In the genomic region with DNA sequence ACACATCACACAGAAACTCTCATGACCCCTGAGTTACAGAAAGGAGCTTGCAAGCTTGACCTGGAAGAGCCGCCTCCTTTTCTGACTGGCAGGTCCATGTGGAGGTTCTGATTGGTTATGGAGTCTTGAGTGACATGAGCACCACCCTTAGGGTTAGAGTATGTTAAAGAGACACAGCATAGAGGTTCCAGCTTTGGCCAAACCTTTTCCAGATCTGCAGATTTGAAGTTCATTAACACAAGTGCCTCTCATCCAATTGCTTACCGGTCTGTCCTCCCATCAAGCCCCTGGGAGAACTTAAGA, we compare ENCODE assay signal across 8 mouse cellular contexts. TPM values are rescaled to one million over a fixed set of nuclear protein-coding genes. Genes with fewer than 3 reads are reported as not detected.
DNase-seq lines count a peak whose midpoint lies in the region; ATAC-seq lines count a peak whose summit lies in the region.
"Not testable (repeated sequence)": the region's sequence is repeated elsewhere in the genome, so short reads cannot be mapped to it uniquely, and the experiment has no call there.

Gene Gm14399 (minus strand): TSS at position 20 of the 303 bp plus-strand sequence.

- 15% methylated on average over 1 of the region's 2 CpGs for WGBS in heart, embryonic 12.5 days
- WGBS in intestine, embryonic 16.5 days = 0% methylated on average over 1 of the region's 2 CpGs
- 0% methylated on average over 1 of the region's 2 CpGs for WGBS in liver, embryonic 13.5 days (ENCODE audit: insufficient replicate concordance)
- 0% methylated on average over 1 of the region's 2 CpGs for WGBS in midbrain, embryonic 11.5 days
- WGBS in stomach, embryonic 15.5 days = 0% methylated on average over 1 of the region's 2 CpGs

- H3K27me3 ChIP-seq in erythroblast, embryonic 14.5 days (ENCODE audit: control insufficient read depth); heart, embryonic 12.5 days (replicated peaks); intestine, embryonic 16.5 days (replicated peaks; ENCODE audit: control insufficient read depth, insufficient read depth, low read length); liver, embryonic 13.5 days; midbrain, embryonic 11.5 days (ENCODE audit: control insufficient read depth, insufficient read depth, low read length); stomach, embryonic 15.5 days (replicated peaks): not testable (repeated sequence)

- H3K36me3 ChIP-seq in erythroblast, embryonic 14.5 days (ENCODE audit: control insufficient read depth); heart, embryonic 12.5 days; intestine, embryonic 16.5 days (ENCODE audit: control insufficient read depth, insufficient read depth, low read length); liver, embryonic 13.5 days; midbrain, embryonic 11.5 days (ENCODE audit: control insufficient read depth, insufficient read depth, low read length); stomach, embryonic 15.5 days: not testable (repeated sequence)

- peak within 1 kb of the TSS; percentile 71 for H3K9ac ChIP-seq in heart, embryonic 12.5 days
- peak within 1 kb of the TSS; percentile 56; the same call in 1 of the 2 replicates for H3K9ac ChIP-seq in intestine, embryonic 16.5 days (ENCODE audit: low read depth, low read length)
- peak within 1 kb of the TSS; percentile 47; the same call in 1 of the 2 replicates for H3K9ac ChIP-seq in liver, embryonic 13.5 days
- peak within 1 kb of the TSS; percentile 42; the same call in 1 of the 2 replicates for H3K9ac ChIP-seq in midbrain, embryonic 11.5 days (ENCODE audit: low read length)
- not testable (repeated sequence) for H3K9ac ChIP-seq in stomach, embryonic 15.5 days

- peak within 1 kb of the TSS; percentile 59 for H3K4me2 ChIP-seq in heart, embryonic 12.5 days
- H3K4me2 ChIP-seq in intestine, embryonic 16.5 days (ENCODE audit: low read depth, low read length) = peak within 1 kb of the TSS; percentile 27; the same call in 1 of the 2 replicates
- peak within 1 kb of the TSS; percentile 50 for H3K4me2 ChIP-seq in liver, embryonic 13.5 days
- H3K4me2 ChIP-seq in midbrain, embryonic 11.5 days = peak within 1 kb of the TSS; percentile 32; the same call in 1 of the 2 replicates
- H3K4me2 ChIP-seq in stomach, embryonic 15.5 days = peak within 1 kb of the TSS; percentile 37

- H3K9me3 ChIP-seq in erythroblast, embryonic 14.5 days (ENCODE audit: control insufficient read depth, low read length); heart, embryonic 12.5 days (replicated peaks); intestine, embryonic 16.5 days (ENCODE audit: control insufficient read depth, low read length); liver, embryonic 13.5 days (replicated peaks); midbrain, embryonic 11.5 days (ENCODE audit: control insufficient read depth, low read length); stomach, embryonic 15.5 days: not testable (repeated sequence)

- peak within 1 kb of the TSS; percentile 43 for H3K4me3 ChIP-seq in erythroblast, embryonic 14.5 days (replicated peaks)
- H3K4me3 ChIP-seq in heart, embryonic 12.5 days = peak within 1 kb of the TSS; percentile 59
- H3K4me3 ChIP-seq in intestine, embryonic 16.5 days (ENCODE audit: low read length) = peak within 1 kb of the TSS; percentile 51
- peak within 1 kb of the TSS; percentile 56 for H3K4me3 ChIP-seq in liver, embryonic 13.5 days (replicated peaks)
- H3K4me3 ChIP-seq in midbrain, embryonic 11.5 days (ENCODE audit: low read depth, low read length) = peak within 1 kb of the TSS; percentile 36
- peak within 1 kb of the TSS; percentile 52 for H3K4me3 ChIP-seq in stomach, embryonic 15.5 days (replicated peaks)

- not testable (repeated sequence) for DNase-seq in adrenal gland, postnatal 14 days; left cerebral cortex, adult 18-20 months (ENCODE audit: low spot score in 2 of 2); liver, embryonic 13.5 days; midbrain, embryonic 11.5 days (ENCODE audit: low spot score, missing footprints)

- not testable (repeated sequence) for H3K4me1 ChIP-seq in erythroblast, embryonic 14.5 days (ENCODE audit: control insufficient read depth); heart, embryonic 12.5 days (replicated peaks); intestine, embryonic 16.5 days (ENCODE audit: control insufficient read depth, insufficient read depth, low read length); liver, embryonic 13.5 days (replicated peaks); midbrain, embryonic 11.5 days (ENCODE audit: control insufficient read depth, insufficient read depth, low read length); stomach, embryonic 15.5 days

- ATAC-seq in heart, embryonic 12.5 days (ENCODE audit: insufficient number of reproducible peaks, low FRiP score); intestine, embryonic 16.5 days; liver, embryonic 13.5 days (ENCODE audit: low read depth); midbrain, embryonic 11.5 days (ENCODE audit: low FRiP score); stomach, embryonic 15.5 days (ENCODE audit: insufficient read depth, low FRiP score, low read depth): not testable (repeated sequence)

- H3K27ac ChIP-seq in heart, embryonic 12.5 days (ENCODE audit: poor library complexity, severe bottlenecking); intestine, embryonic 16.5 days (ENCODE audit: low read length); liver, embryonic 13.5 days; midbrain, embryonic 11.5 days (ENCODE audit: low read depth, low read length); stomach, embryonic 15.5 days: not testable (repeated sequence)

RNA-seq across cellular contexts. Expression of gene Gm14399, which starts in this region (rescaled TPM):
- total RNA-seq in adrenal gland, postnatal 14 days (2021) = 16.1 and 16.8 TPM in 2 replicates
- not detected in 2 replicates for polyA plus RNA-seq in erythroblast, embryonic 14.5 days (2012)
- 4.8 and 6.7 TPM in 2 replicates for polyA plus RNA-seq in heart, embryonic 12.5 days (2016; fragmentation: Nextera tagmentation; extraction: Ambion mirVana)
- 4.6 and 4.9 TPM in 2 replicates for polyA plus RNA-seq in intestine, embryonic 16.5 days (2015; fragmentation: Nextera tagmentation; extraction: Ambion mirVana)
- 10 to 100 TPM; 19.0 to 20.1 TPM for total RNA-seq in left cerebral cortex, adult 18-20 months (2021)
- 1.2 and 1.4 TPM in 2 replicates for polyA plus RNA-seq in liver, embryonic 13.5 days (2015; fragmentation: Nextera tagmentation; extraction: Ambion mirVana)
- polyA plus RNA-seq in midbrain, embryonic 11.5 days (2014; fragmentation: Nextera tagmentation; extraction: Ambion mirVana) = 5.9 and 9.0 TPM in 2 replicates
- polyA plus RNA-seq in stomach, embryonic 15.5 days (2015; fragmentation: Nextera tagmentation; extraction: Ambion mirVana) = 4.4 and 5.4 TPM in 2 replicates
